Mouse (Mus musculus): ENCODE measurements around the gene Rsl24d1. TPM values are rescaled to one million over a fixed set of nuclear protein-coding genes. Genes with fewer than 3 reads are reported as not detected.
A peak's percentile ranks its signal among the peaks of the same experiment; 100 is the strongest.

Rsl24d1 gene
- total RNA-seq, 1 experiment from 2014 or later = 52.8 TPM

GRCm38 (mm10) chr9:73162571-73163333 is 49.5 kb downstream of the Rsl24d1 start:
- ATAC-seq (replicated peaks; ENCODE audit: insufficient number of reproducible peaks, low FRiP score, low TSS enrichment, poor library complexity, severe bottlenecking) = 0 out of 2 replicates have a peak, but pooled peaks have one; percentile 61

- ATAC-seq (replicated peaks; ENCODE audit: insufficient number of reproducible peaks, low FRiP score, low TSS enrichment, poor library complexity, severe bottlenecking) = no peak
Measured at GRCm38 (mm10) chr9:73165631-73166030, 52.4 kb downstream of the Rsl24d1 start.

Other genes starting within 250 kb of the Rsl24d1 start
- gene Pygo1, start 187.8 kb upstream of the Rsl24d1 start, total RNA-seq (2017) = 0.10 TPM in 1 of 3 replicates, not detected in the others
- 0.29 to 3.4 TPM in 2 of 3 replicates, not detected in the other for gene Dyx1c1, start 154.6 kb upstream of the Rsl24d1 start, total RNA-seq (2017)
- 1.0 TPM in 1 of 3 replicates, not detected in the others for gene Gm44503, start 154.6 kb upstream of the Rsl24d1 start, total RNA-seq (2017)
- 5.9 to 7.1 TPM in 2 of 3 replicates, not detected in the other for gene Ccpg1os, start 128.0 kb upstream of the Rsl24d1 start, total RNA-seq (2017)
- gene Ccpg1, start 128.0 kb upstream of the Rsl24d1 start, total RNA-seq (2017) = 171 to 267 TPM (median 201 TPM) in 3 replicates
- gene Pigb, start 73.0 kb upstream of the Rsl24d1 start, total RNA-seq (2017) = 3.0 to 9.6 TPM (median 5.2 TPM) in 3 replicates
- gene Rab27a, start 68.6 kb upstream of the Rsl24d1 start, total RNA-seq (2017) = 86.9 to 93.4 TPM (median 92.6 TPM) in 3 replicates
- gene Khdc3, start 11.6 kb upstream of the Rsl24d1 start, total RNA-seq (2017) = 1.3 TPM in 1 of 3 replicates, not detected in the others
- 2.2 TPM in 1 of 3 replicates, not detected in the others for gene Gm20509, start 11.0 kb upstream of the Rsl24d1 start, total RNA-seq (2017)

All from monocyte, adult 5-6 weeks (primary cell).